Mouse (Mus musculus): Measurements from ENCODE around the gene Plekhh3.

DNA sequence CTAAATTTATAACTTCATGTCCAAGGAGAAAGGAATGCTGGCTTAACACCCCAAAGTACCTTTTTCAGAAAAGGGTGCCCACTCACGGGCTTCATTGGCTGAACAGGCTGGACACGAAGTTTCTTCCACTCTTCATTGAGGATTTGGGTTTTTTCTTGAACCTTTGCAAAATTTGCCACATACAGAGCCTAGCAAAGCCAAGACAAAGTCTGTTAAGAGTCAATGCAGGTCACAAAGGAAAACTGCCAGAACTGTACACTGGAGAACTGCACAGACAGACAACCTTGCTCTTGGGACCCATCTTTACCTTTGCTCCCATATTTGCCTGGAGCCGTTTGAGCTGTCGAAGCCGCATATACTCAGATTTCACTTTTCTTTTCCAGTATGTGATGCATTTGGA, 45.8 kb upstream of the Plekhh3 start:
- no peak for TF ChIP-seq FLI1 (IDR thresholded peaks at IDR 0.05; ENCODE audit: low read length)
- TF ChIP-seq GATA1 (IDR thresholded peaks at IDR 0.05; ENCODE audit: borderline replicate concordance, low read length) = no peak
